Mouse (Mus musculus): Measurements from ENCODE around the gene Fto. TPM values are rescaled to one million over a fixed set of nuclear protein-coding genes. Genes with fewer than 3 reads are reported as not detected.

Fto gene
- polyA plus RNA-seq, 1 experiment from 2014 or later = 149 TPM

GRCm38 (mm10) chr8:91424491-91425074 lies 111.3 kb downstream of the Fto start:
- Histone ChIP-seq H3K9ac (no peak overlapping the region), H3K27ac (no peak overlapping the region), H3K4me3 (replicated peaks; ENCODE audit: low read length) (no peak overlapping the region), H3K27me3 (ENCODE audit: control insufficient read depth, insufficient read depth, low read length) (no peaks in the 10 kb centered on the region), H3K36me3 (replicated peaks; ENCODE audit: control insufficient read depth, insufficient read depth) (no peaks in the 10 kb centered on the region; the same call in 1 of the 2 replicates), H3K4me2 (replicated peaks) (no peak overlapping the region), H3K4me1 (replicated peaks; ENCODE audit: control insufficient read depth, insufficient read depth, low read length) (no peaks in the 10 kb centered on the region), H3K9me3 (ENCODE audit: control insufficient read depth, low read length) (no peaks in the 10 kb centered on the region)
- DNase-seq (ENCODE audit: low spot score) (no peak), ATAC-seq (ENCODE audit: low FRiP score) (no peak)
- 93% methylated on average over 5 of the region's 5 CpGs for WGBS

- Histone ChIP-seq H3K27me3 (ENCODE audit: control insufficient read depth, insufficient read depth, low read length) (no peaks in the 10 kb centered on the region), H3K9me3 (ENCODE audit: control insufficient read depth, low read length) (no peaks in the 10 kb centered on the region), H3K4me1 (replicated peaks; ENCODE audit: control insufficient read depth, insufficient read depth, low read length) (no peaks in the 10 kb centered on the region), H3K36me3 (replicated peaks; ENCODE audit: control insufficient read depth, insufficient read depth) (no peaks in the 10 kb centered on the region; the same call in 1 of the 2 replicates), H3K27ac (no peak overlapping the region), H3K4me2 (replicated peaks) (no peak overlapping the region), H3K4me3 (replicated peaks; ENCODE audit: low read length) (no peak overlapping the region), H3K9ac (no peak overlapping the region)
- ATAC-seq (ENCODE audit: low FRiP score) (no peak), DNase-seq (ENCODE audit: low spot score) (no peak)
- WGBS = 92% methylated on average over 10 of the region's 10 CpGs
These were observed 112.0 kb downstream of the Fto start for GRCm38 (mm10) chr8:91425251-91425866.

GRCm38 (mm10) chr8:91426496-91426895 lies 113.2 kb downstream of the Fto start:
- no peak for ATAC-seq (ENCODE audit: low FRiP score)
- H3K4me2 ChIP-seq (replicated peaks) = no peak overlapping the region
- H3K4me1 ChIP-seq (replicated peaks; ENCODE audit: control insufficient read depth, insufficient read depth, low read length) = no peaks in the 10 kb centered on the region
- H3K36me3 ChIP-seq (replicated peaks; ENCODE audit: control insufficient read depth, insufficient read depth) = no peaks in the 10 kb centered on the region; the same call in 1 of the 2 replicates
- no peak overlapping the region for H3K27ac ChIP-seq
- no peak for DNase-seq (ENCODE audit: low spot score)
- no peaks in the 10 kb centered on the region for H3K27me3 ChIP-seq (ENCODE audit: control insufficient read depth, insufficient read depth, low read length)
- H3K4me3 ChIP-seq (replicated peaks; ENCODE audit: low read length) = no peak overlapping the region
- no peaks in the 10 kb centered on the region for H3K9me3 ChIP-seq (ENCODE audit: control insufficient read depth, low read length)
- WGBS = 92% methylated on average over 1 of the region's 1 CpGs
- H3K9ac ChIP-seq = no peak overlapping the region

- Histone ChIP-seq H3K27me3 (ENCODE audit: control insufficient read depth, insufficient read depth, low read length) (no peaks in the 10 kb centered on the region), H3K36me3 (replicated peaks; ENCODE audit: control insufficient read depth, insufficient read depth) (no peaks in the 10 kb centered on the region; the same call in 1 of the 2 replicates), H3K4me2 (replicated peaks) (no peak overlapping the region), H3K4me3 (replicated peaks; ENCODE audit: low read length) (no peak overlapping the region), H3K9me3 (ENCODE audit: control insufficient read depth, low read length) (no peaks in the 10 kb centered on the region), H3K27ac (no peak overlapping the region), H3K9ac (no peak overlapping the region), H3K4me1 (replicated peaks; ENCODE audit: control insufficient read depth, insufficient read depth, low read length) (no peaks in the 10 kb centered on the region)
- no peak for ATAC-seq (ENCODE audit: low FRiP score)
- WGBS = 97% methylated on average over 3 of the region's 3 CpGs
- no peak for DNase-seq (ENCODE audit: low spot score)
These were observed 117.1 kb downstream of the Fto start for GRCm38 (mm10) chr8:91430333-91430940.

- ATAC-seq (ENCODE audit: low FRiP score) = no peak
- 98% methylated on average over 15 of the region's 15 CpGs for WGBS
- H3K9ac ChIP-seq = no peak overlapping the region
These were observed 122.7 kb downstream of the Fto start for GRCm38 (mm10) chr8:91436036-91436435.

GRCm38 (mm10) chr8:91443911-91444310 lies 130.6 kb downstream of the Fto start:
- Histone ChIP-seq H3K36me3 (replicated peaks; ENCODE audit: control insufficient read depth, insufficient read depth) (no peaks in the 10 kb centered on the region), H3K27ac (no peak overlapping the region), H3K4me1 (replicated peaks; ENCODE audit: control insufficient read depth, insufficient read depth, low read length) (no peaks in the 10 kb centered on the region), H3K9me3 (ENCODE audit: control insufficient read depth, low read length) (no peaks in the 10 kb centered on the region), H3K9ac (no peak overlapping the region), H3K4me3 (replicated peaks; ENCODE audit: low read length) (no peak overlapping the region), H3K27me3 (ENCODE audit: control insufficient read depth, insufficient read depth, low read length) (no peaks in the 10 kb centered on the region), H3K4me2 (replicated peaks) (no peak overlapping the region)
- DNase-seq (ENCODE audit: low spot score) (no peak), ATAC-seq (ENCODE audit: low FRiP score) (no peak)
- WGBS = 83% methylated on average over 4 of the region's 4 CpGs

More at GRCm38 (mm10) chr8:91436036-91436435, 122.7 kb downstream of the Fto start:
- Histone ChIP-seq H3K27me3 (ENCODE audit: control insufficient read depth, insufficient read depth, low read length) (no peaks in the 10 kb centered on the region), H3K4me2 (replicated peaks) (no peak overlapping the region), H3K36me3 (replicated peaks; ENCODE audit: control insufficient read depth, insufficient read depth) (no peaks in the 10 kb centered on the region), H3K4me1 (replicated peaks; ENCODE audit: control insufficient read depth, insufficient read depth, low read length) (no peaks in the 10 kb centered on the region), H3K9me3 (ENCODE audit: control insufficient read depth, low read length) (no peaks in the 10 kb centered on the region; the same call in 1 of the 2 replicates), H3K27ac (no peak overlapping the region), H3K4me3 (replicated peaks; ENCODE audit: low read length) (no peak overlapping the region)
- no peak for DNase-seq (ENCODE audit: low spot score)

GRCm38 (mm10) chr8:91444636-91445410 lies 131.5 kb downstream of the Fto start:
- H3K4me3 ChIP-seq (replicated peaks; ENCODE audit: low read length) = no peak overlapping the region
- WGBS = 75% methylated on average over 11 of the region's 11 CpGs
- H3K9me3 ChIP-seq (ENCODE audit: control insufficient read depth, low read length) = no peaks in the 10 kb centered on the region
- no peak overlapping the region for H3K27ac ChIP-seq
- DNase-seq (ENCODE audit: low spot score) = no peak
- H3K27me3 ChIP-seq (ENCODE audit: control insufficient read depth, insufficient read depth, low read length) = no peaks in the 10 kb centered on the region
- H3K36me3 ChIP-seq (replicated peaks; ENCODE audit: control insufficient read depth, insufficient read depth) = no peaks in the 10 kb centered on the region
- ATAC-seq (ENCODE audit: low FRiP score) = no peak
- no peak overlapping the region for H3K9ac ChIP-seq
- H3K4me1 ChIP-seq (replicated peaks; ENCODE audit: control insufficient read depth, insufficient read depth, low read length) = no peaks in the 10 kb centered on the region
- H3K4me2 ChIP-seq (replicated peaks) = no peak overlapping the region

- ATAC-seq (ENCODE audit: low FRiP score) = no peak
- Histone ChIP-seq H3K4me3 (replicated peaks; ENCODE audit: low read length) (no peak overlapping the region), H3K4me2 (replicated peaks) (no peak overlapping the region), H3K4me1 (replicated peaks; ENCODE audit: control insufficient read depth, insufficient read depth, low read length) (no peaks in the 10 kb centered on the region), H3K9me3 (ENCODE audit: control insufficient read depth, low read length) (no peaks in the 10 kb centered on the region), H3K36me3 (replicated peaks; ENCODE audit: control insufficient read depth, insufficient read depth) (no peaks in the 10 kb centered on the region), H3K27me3 (ENCODE audit: control insufficient read depth, insufficient read depth, low read length) (no peaks in the 10 kb centered on the region), H3K9ac (no peak overlapping the region), H3K27ac (no peak overlapping the region)
- WGBS = 82% methylated on average over 10 of the region's 10 CpGs
- DNase-seq (ENCODE audit: low spot score) = no peak
These were observed 132.2 kb downstream of the Fto start for GRCm38 (mm10) chr8:91445516-91445915.

GRCm38 (mm10) chr8:91446008-91446407 lies 132.7 kb downstream of the Fto start:
- Histone ChIP-seq H3K27ac (no peak overlapping the region), H3K4me2 (replicated peaks) (no peak overlapping the region), H3K36me3 (replicated peaks; ENCODE audit: control insufficient read depth, insufficient read depth) (no peaks in the 10 kb centered on the region), H3K9ac (no peak overlapping the region), H3K9me3 (ENCODE audit: control insufficient read depth, low read length) (no peaks in the 10 kb centered on the region), H3K4me1 (replicated peaks; ENCODE audit: control insufficient read depth, insufficient read depth, low read length) (no peaks in the 10 kb centered on the region), H3K4me3 (replicated peaks; ENCODE audit: low read length) (no peak overlapping the region), H3K27me3 (ENCODE audit: control insufficient read depth, insufficient read depth, low read length) (no peaks in the 10 kb centered on the region)
- 92% methylated on average over 5 of the region's 5 CpGs for WGBS
- ATAC-seq (ENCODE audit: low FRiP score) (no peak), DNase-seq (ENCODE audit: low spot score) (no peak)

Data from hindbrain, embryonic 14.5 days (tissue).